Mouse (Mus musculus): ENCODE results near the gene Plscr2. TPM values are rescaled to one million over a fixed set of nuclear protein-coding genes. Genes with fewer than 3 reads are reported as not detected.

Gene Plscr2
- polyA plus RNA-seq, 1 experiment from 2014 or later, result 0.77 TPM

DNA sequence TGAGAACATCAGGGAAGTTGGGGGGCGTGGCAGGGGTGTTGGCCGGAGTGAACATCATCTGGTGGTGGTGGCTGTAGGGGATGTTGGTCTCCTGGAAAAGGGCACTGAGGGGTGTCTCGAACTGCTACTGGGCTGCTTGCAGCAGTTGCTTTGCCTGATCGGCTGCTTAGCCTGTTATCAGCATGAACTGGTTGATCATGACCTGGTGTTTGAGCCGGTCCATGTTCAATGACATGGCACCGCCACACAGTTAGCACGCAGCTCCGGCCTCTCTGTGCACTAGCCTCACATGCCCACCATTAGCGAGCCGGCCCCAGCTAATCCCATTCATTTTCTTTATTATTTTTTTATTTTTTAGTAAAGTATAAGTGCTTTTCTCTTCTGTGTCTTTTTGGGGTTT lies 59.4 kb downstream of the Plscr2 start:
- no peak overlapping the region for H3K27ac ChIP-seq
- no peak for DNase-seq (ENCODE audit: low spot score)
- no peaks in the 10 kb centered on the region for H3K36me3 ChIP-seq
- H3K4me3 ChIP-seq, result no peak overlapping the region
- no peaks in the 10 kb centered on the region for H3K4me1 ChIP-seq (replicated peaks)
- H3K9me3 ChIP-seq, result no peaks in the 10 kb centered on the region
- 91% methylated on average over 10 of the region's 10 CpGs for WGBS
- H3K27me3 ChIP-seq (ENCODE audit: insufficient read depth, poor library complexity, severe bottlenecking), result no peaks in the 10 kb centered on the region

DNA sequence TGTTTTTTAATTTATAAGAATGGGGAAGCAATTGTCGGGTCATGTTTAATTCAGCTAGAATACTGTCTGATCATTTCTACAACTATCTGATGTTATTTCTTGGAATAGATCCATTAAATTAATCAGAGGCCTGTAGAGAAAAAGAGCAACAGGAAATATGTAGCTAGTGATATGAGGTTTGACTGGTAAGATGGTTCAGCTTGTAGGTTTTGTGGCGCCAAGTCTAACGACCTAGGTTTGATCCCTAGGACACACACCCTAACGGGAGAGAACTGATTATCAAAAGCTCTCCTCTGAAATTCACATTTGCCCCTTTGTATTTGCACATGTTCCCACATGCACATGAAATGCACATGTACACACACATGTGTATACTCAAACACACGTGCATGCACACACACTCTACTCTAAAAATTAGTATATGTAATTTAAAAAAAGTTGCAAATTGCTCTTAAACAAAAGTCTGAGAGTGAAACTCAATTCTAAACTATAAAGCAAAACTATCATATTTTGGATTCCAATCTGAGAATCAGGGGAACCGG lies 59.9 kb downstream of the Plscr2 start:
- DNase-seq (ENCODE audit: low spot score), result no peak
- no peak overlapping the region for H3K27ac ChIP-seq
- WGBS, result 94% methylated on average over 6 of the region's 6 CpGs

GRCm38 (mm10) chr9:92337063-92337462 lies 61.7 kb downstream of the Plscr2 start:
- Histone ChIP-seq H3K36me3 (no peaks in the 10 kb centered on the region), H3K27me3 (ENCODE audit: insufficient read depth, poor library complexity, severe bottlenecking) (no peaks in the 10 kb centered on the region), H3K4me3 (no peak overlapping the region), H3K27ac (no peak overlapping the region), H3K9me3 (no peaks in the 10 kb centered on the region), H3K4me1 (replicated peaks) (no peaks in the 10 kb centered on the region)
- no peak for DNase-seq (ENCODE audit: low spot score)
- 90% methylated on average over 1 of the region's 1 CpGs for WGBS

More for the DNA sequence above, 59.9 kb downstream of the Plscr2 start:
- H3K4me3 ChIP-seq, result no peak overlapping the region
- no peaks in the 10 kb centered on the region for H3K27me3 ChIP-seq (ENCODE audit: insufficient read depth, poor library complexity, severe bottlenecking)
- H3K4me1 ChIP-seq (replicated peaks), result no peaks in the 10 kb centered on the region
- no peaks in the 10 kb centered on the region for H3K36me3 ChIP-seq
- no peaks in the 10 kb centered on the region for H3K9me3 ChIP-seq

DNA sequence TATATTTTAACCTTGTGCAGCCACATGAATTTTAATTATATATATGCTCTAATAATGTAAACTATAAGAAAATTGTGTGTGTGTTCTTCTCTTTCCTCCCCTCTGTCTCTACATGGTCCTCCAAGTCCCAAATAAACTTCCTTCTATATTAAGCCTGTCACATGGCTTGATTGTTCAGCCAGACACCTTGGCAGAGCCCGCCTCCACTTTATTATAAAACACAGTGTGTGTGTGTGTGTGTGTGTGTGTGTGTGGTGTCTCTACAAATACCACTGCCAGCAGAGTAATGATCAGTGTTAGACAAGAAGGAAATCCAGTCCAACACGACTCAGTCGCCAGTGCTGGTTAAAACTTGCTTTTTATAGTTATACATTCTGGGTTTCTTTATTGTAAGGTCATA lies 62.3 kb downstream of the Plscr2 start:
- DNase-seq (ENCODE audit: low spot score), result no peak
- Histone ChIP-seq H3K4me1 (replicated peaks) (no peaks in the 10 kb centered on the region), H3K27me3 (ENCODE audit: insufficient read depth, poor library complexity, severe bottlenecking) (no peaks in the 10 kb centered on the region), H3K36me3 (no peaks in the 10 kb centered on the region), H3K9me3 (no peaks in the 10 kb centered on the region), H3K4me3 (no peak overlapping the region), H3K27ac (no peak overlapping the region)
- WGBS, result 92% methylated on average over 3 of the region's 3 CpGs

- Histone ChIP-seq H3K27ac (no peak overlapping the region), H3K9me3 (no peaks in the 10 kb centered on the region), H3K4me1 (replicated peaks) (no peaks in the 10 kb centered on the region), H3K4me3 (no peak overlapping the region), H3K27me3 (ENCODE audit: insufficient read depth, poor library complexity, severe bottlenecking) (no peaks in the 10 kb centered on the region), H3K36me3 (no peaks in the 10 kb centered on the region)
- no peak for DNase-seq (ENCODE audit: low spot score)
- WGBS, result 73% methylated on average over 1 of the region's 1 CpGs
Observed at GRCm38 (mm10) chr9:92338954-92339353, 63.6 kb downstream of the Plscr2 start.

Other genes starting within 250 kb of the Plscr2 start
- gene Plscr5, start 82.7 kb upstream of the Plscr2 start, polyA plus RNA-seq (2016; fragmentation: Nextera tagmentation; extraction: Ambion mirVana), result not detected in 2 replicates
- 26.8 and 35.7 TPM in 2 replicates for gene Plscr1, start 25.9 kb upstream of the Plscr2 start, polyA plus RNA-seq (2016; fragmentation: Nextera tagmentation; extraction: Ambion mirVana)
- gene 1700057G04Rik, start 33.8 kb downstream of the Plscr2 start, polyA plus RNA-seq (2016; fragmentation: Nextera tagmentation; extraction: Ambion mirVana), result not detected in 2 replicates
- 0.88 and 1.1 TPM in 2 replicates for gene Plscr4, start 181.8 kb downstream of the Plscr2 start, polyA plus RNA-seq (2016; fragmentation: Nextera tagmentation; extraction: Ambion mirVana)

Measured in hindbrain, embryonic 10.5 days (tissue).